Mouse (Mus musculus) bone marrow macrophage, adult 2 months (primary cell): ENCODE data around the gene Hspa1a.
"Not testable (repeated sequence)": the region's sequence is repeated elsewhere in the genome, so short reads cannot be mapped to it uniquely, and the experiment has no call there.

Experiments used
- CTCF ChIP-seq: IDR thresholded peaks from 2 replicates; pipeline ENCODE4 v1.5.1; 2012; ENCODE audit warnings: low read depth, mild to moderate bottlenecking, low read length, moderate library complexity
- POLR2A ChIP-seq: IDR thresholded peaks from 2 replicates; pipeline ENCODE4 v1.6.1; 2012; ENCODE audit warnings: mild to moderate bottlenecking, low read depth, low read length, borderline replicate concordance

DNA sequence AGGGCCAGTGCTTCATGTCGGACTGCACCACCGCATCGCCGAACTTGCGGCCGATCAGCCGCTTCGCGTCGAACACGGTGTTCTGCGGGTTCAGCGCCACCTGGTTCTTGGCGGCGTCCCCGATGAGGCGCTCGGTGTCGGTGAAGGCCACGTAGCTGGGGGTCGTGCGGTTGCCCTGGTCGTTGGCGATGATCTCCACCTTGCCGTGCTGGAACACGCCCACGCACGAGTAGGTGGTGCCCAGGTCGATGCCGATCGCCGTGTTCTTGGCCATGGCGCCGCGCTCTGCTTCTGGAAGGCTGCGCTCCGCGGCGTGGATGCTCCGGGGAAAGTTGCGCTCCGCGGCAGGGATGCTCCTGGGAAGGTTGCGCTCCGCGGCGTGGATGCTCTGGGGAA is 13.2 kb downstream of the Hspa1a start:
- not testable (repeated sequence) for TF ChIP-seq CTCF, POLR2A
